Mouse (Mus musculus) liver, adult 2 months (tissue): ENCODE results near the gene Klf9. TPM values are rescaled to one million over a fixed set of nuclear protein-coding genes. Genes with fewer than 3 reads are reported as not detected.
A peak's percentile ranks its signal among the peaks of the same experiment; 100 is the strongest.

Source experiments
- DNase-seq: peaks from one replicate; pipeline ENCODE4 v3.0.0-alpha.2; 2011; ENCODE audit warnings: low read depth, low spot score; ENCODE audit errors: extremely low read depth
- H3K27ac ChIP-seq: fragments of 200-500 bp; replicated peaks from 2 replicates; pipeline ENCODE4 v1.5.1; 2012; ENCODE audit warnings: low read depth, mild to moderate bottlenecking, control low read depth, inconsistent platforms, low read length; ENCODE audit not compliant: insufficient read depth
- H3K27me3 ChIP-seq: fragments of 200-500 bp; 2 replicates; pipeline ENCODE4 v1.6.1; 2012; ENCODE audit warnings: mild to moderate bottlenecking, moderate library complexity, low read length, inconsistent platforms; ENCODE audit not compliant: control insufficient read depth, insufficient read depth
- H3K36me3 ChIP-seq: fragments of 200-500 bp; 2 replicates; pipeline ENCODE4 v1.6.1; 2012; ENCODE audit warnings: low read length, inconsistent platforms; ENCODE audit not compliant: control insufficient read depth, insufficient read depth
- H3K4me1 ChIP-seq: fragments of 200-500 bp; 2 replicates; pipeline ENCODE4 v1.6.1; 2011; ENCODE audit warnings: low read length; ENCODE audit not compliant: control insufficient read depth, insufficient read depth
- H3K4me3 ChIP-seq: fragments of 200-500 bp; 2 replicates; pipeline ENCODE4 v1.5.1; 2011; ENCODE audit warnings: low read depth, mild to moderate bottlenecking, control low read depth, low read length, moderate library complexity; ENCODE audit not compliant: insufficient read depth
- H3K79me2 ChIP-seq: fragments of 200-500 bp; 2 replicates; pipeline ENCODE4 v1.6.1; 2012; ENCODE audit warnings: inconsistent platforms, mild to moderate bottlenecking, low read length, moderate library complexity; ENCODE audit not compliant: control insufficient read depth, insufficient read depth
- H3K9ac ChIP-seq: fragments of 200-500 bp; 2 replicates; pipeline ENCODE4 v1.6.1; 2012; ENCODE audit warnings: low read depth, mild to moderate bottlenecking, control low read depth, inconsistent platforms, low read length
- CTCF ChIP-seq: fragments of 200-500 bp; IDR thresholded peaks from 2 replicates; pipeline ENCODE4 v1.5.1; 2011; ENCODE audit warnings: low read depth, low read length, control low read depth
- POLR2A ChIP-seq: fragments of 200-500 bp; IDR thresholded peaks from 2 replicates; pipeline ENCODE4 v1.6.1; 2011; ENCODE audit warnings: low read length, control low read depth; ENCODE audit not compliant: insufficient read depth; ENCODE audit errors: extremely low read depth
- WGBS: fragments of 180-500 bp; shearing (Covaris S2); methylation state at CpG from one replicate; pipeline ENCODE4 v1.1.7; 2018; 5-methylcytosine and 5-hydroxymethylcytosine counted together
- polyA plus RNA-seq: library from polyadenylated mRNA; depleted of rRNA; stranded (reverse); fragments of >200 nt; gene quantifications from 2 replicates; pipeline ENCODE4 v1.2.3, GENCODE M21; 2012
- total RNA-seq: library from RNA; depleted of rRNA; stranded (reverse); fragments of >200 nt; gene quantifications from 2 replicates; pipeline ENCODE4 v1.2.3, GENCODE M21; 2014

Klf9 gene
- total and polyA plus RNA-seq, 2 experiments, result 32.7 to 75.0 TPM

GRCm38 (mm10) chr19:23164651-23165240 lies 23.7 kb downstream of the Klf9 start:
- H3K4me3 ChIP-seq, result no peak overlapping the region
- no peak overlapping the region; the same call in 1 of the 2 replicates for H3K9ac ChIP-seq
- H3K36me3 ChIP-seq, result peaks cover 33% of the 10 kb centered on the region
- WGBS, result 65% methylated on average over 16 of the region's 16 CpGs
- TF ChIP-seq POLR2A (no peak), CTCF (peak; percentile 50)
- H3K27ac ChIP-seq, result no peak overlapping the region
- peaks cover 27% of the 10 kb centered on the region for H3K4me1 ChIP-seq
- H3K79me2 ChIP-seq, result peaks cover 25% of the 10 kb centered on the region
- DNase-seq, result peak; percentile 86
- H3K27me3 ChIP-seq, result no peaks in the 10 kb centered on the region

- DNase-seq, result no peak
- WGBS, result 91% methylated on average over 11 of the region's 11 CpGs
- no peak overlapping the region for H3K4me3 ChIP-seq
- no peak overlapping the region for H3K27ac ChIP-seq
- H3K27me3 ChIP-seq, result no peaks in the 10 kb centered on the region
- no peak for TF ChIP-seq POLR2A
- no peak for TF ChIP-seq CTCF
- peaks cover 33% of the 10 kb centered on the region for H3K36me3 ChIP-seq
- peaks cover 12% of the 10 kb centered on the region; the same call in 1 of the 2 replicates for H3K79me2 ChIP-seq
- H3K4me1 ChIP-seq, result peaks cover 19% of the 10 kb centered on the region
- H3K9ac ChIP-seq, result no peak overlapping the region
Observed at GRCm38 (mm10) chr19:23166550-23167284, 25.7 kb downstream of the Klf9 start.

- Histone ChIP-seq H3K27me3 (no peaks in the 10 kb centered on the region), H3K9ac (no peak overlapping the region), H3K79me2 (no peaks in the 10 kb centered on the region), H3K36me3 (peaks cover 33% of the 10 kb centered on the region), H3K4me3 (no peak overlapping the region), H3K27ac (no peak overlapping the region), H3K4me1 (peaks cover 6% of the 10 kb centered on the region; the same call in 1 of the 2 replicates)
- 87% methylated on average over 5 of the region's 5 CpGs for WGBS
- TF ChIP-seq POLR2A (no peak), CTCF (no peak)
- DNase-seq, result no peak
Observed at GRCm38 (mm10) chr19:23168899-23169658, 28.1 kb downstream of the Klf9 start.

GRCm38 (mm10) chr19:23169659-23170050 lies 28.6 kb downstream of the Klf9 start:
- Histone ChIP-seq H3K4me1 (peaks cover 1% of the 10 kb centered on the region; the same call in 1 of the 2 replicates), H3K27me3 (no peaks in the 10 kb centered on the region), H3K4me3 (no peak overlapping the region), H3K36me3 (peaks cover 29% of the 10 kb centered on the region), H3K27ac (no peak overlapping the region), H3K9ac (no peak overlapping the region), H3K79me2 (no peaks in the 10 kb centered on the region)
- no peak for DNase-seq
- 96% methylated on average over 2 of the region's 2 CpGs for WGBS
- no peak for TF ChIP-seq CTCF
- no peak for TF ChIP-seq POLR2A

GRCm38 (mm10) chr19:23170476-23170875 lies 29.4 kb downstream of the Klf9 start:
- H3K27me3 ChIP-seq, result no peaks in the 10 kb centered on the region
- WGBS, result 63% methylated on average over 5 of the region's 5 CpGs
- H3K9ac ChIP-seq, result no peak overlapping the region
- TF ChIP-seq POLR2A (no peak), CTCF (no peak)
- no peak overlapping the region for H3K4me3 ChIP-seq
- H3K4me1 ChIP-seq, result no peaks in the 10 kb centered on the region; the same call in 1 of the 2 replicates
- no peaks in the 10 kb centered on the region for H3K79me2 ChIP-seq
- DNase-seq, result no peak
- H3K36me3 ChIP-seq, result peaks cover 27% of the 10 kb centered on the region
- no peak overlapping the region for H3K27ac ChIP-seq
